Mouse (Mus musculus) kidney, postnatal 36 days (tissue): ENCODE results near the gene Calm3.
"Not testable (repeated sequence)": the region's sequence is repeated elsewhere in the genome, so short reads cannot be mapped to it uniquely, and the experiment has no call there.

Experiments
- DNase-seq, 2 experiments: peaks; one replicate each; pipeline ENCODE4 v3.0.0; 2021 to 2022; ENCODE audit warnings: mixed read lengths in 2 of 2

Calm3 gene

GRCm38 (mm10) chr7:16924037-16924834, at the start of gene Calm3:
Gene Calm3, minus strand, starts transcription at chr7:16924114.
- peak; percentile 99 for DNase-seq

- DNase-seq: no peak
Observed at GRCm38 (mm10) chr7:16971160-16971559, 47.2 kb upstream of the Calm3 start.

GRCm38 (mm10) chr7:16968414-16968813, 44.5 kb upstream of the Calm3 start:
- no peak for DNase-seq

GRCm38 (mm10) chr7:16961678-16962077, 37.8 kb upstream of the Calm3 start:
- DNase-seq: no peak

- DNase-seq: peak in 1 of 2 experiments; percentile 8
Observed at GRCm38 (mm10) chr7:16959539-16960187, 35.7 kb upstream of the Calm3 start, which contains the start of gene Pnmal1. Gene Pnmal1, plus strand, starts transcription at chr7:16959679.

- no peak for DNase-seq
Observed at GRCm38 (mm10) chr7:16956410-16957265, 32.7 kb upstream of the Calm3 start.

GRCm38 (mm10) chr7:16955712-16956111, 31.8 kb upstream of the Calm3 start:
- DNase-seq: no peak

GRCm38 (mm10) chr7:16953776-16954175, 29.9 kb upstream of the Calm3 start:
- DNase-seq: not testable (repeated sequence)

- peak; percentile 69 to 83 for DNase-seq
Observed at GRCm38 (mm10) chr7:16950861-16951635, 27.1 kb upstream of the Calm3 start.

GRCm38 (mm10) chr7:16949908-16950841, 26.3 kb upstream of the Calm3 start:
- DNase-seq: peak; percentile 67 to 87

GRCm38 (mm10) chr7:16948923-16949458, 25.1 kb upstream of the Calm3 start:
- DNase-seq: no peak

GRCm38 (mm10) chr7:16947959-16948361, 24.0 kb upstream of the Calm3 start:
- peak in 1 of 2 experiments; percentile 40 for DNase-seq

- peak in 1 of 2 experiments; percentile 18 for DNase-seq
Observed at GRCm38 (mm10) chr7:16947349-16947895, 23.5 kb upstream of the Calm3 start.

GRCm38 (mm10) chr7:16946441-16947348, 22.8 kb upstream of the Calm3 start:
- peak in 1 of 2 experiments; percentile 27 for DNase-seq

GRCm38 (mm10) chr7:16945419-16945818, 21.5 kb upstream of the Calm3 start:
- no peak for DNase-seq

GRCm38 (mm10) chr7:16944808-16945315, 20.9 kb upstream of the Calm3 start:
- DNase-seq: peak in 1 of 2 experiments; percentile 14

GRCm38 (mm10) chr7:16944061-16944807, 20.3 kb upstream of the Calm3 start, which contains the start of gene Pnmal2:
Gene Pnmal2, plus strand, starts transcription at chr7:16944682.
- DNase-seq: peak; percentile 81 to 85

GRCm38 (mm10) chr7:16942861-16943260, 18.9 kb upstream of the Calm3 start:
- no peak for DNase-seq
